Mouse (Mus musculus) bone marrow, adult 2 months (tissue): ENCODE measurements at regions not wholly inside any gene's neighbourhood (a gene's known extent, or its start where the extent isn't known, plus 50 kb on each side); places are given as distances from the start of the nearest gene placed in this dataset.

Experiments
- H3K27ac ChIP-seq: fragments of 200-500 bp; 2 replicates; pipeline ENCODE4 v1.5.1; 2012; ENCODE audit warnings: low read depth, mild to moderate bottlenecking, control low read depth, inconsistent platforms, low read length; ENCODE audit not compliant: control insufficient read depth, poor library complexity, insufficient read depth
- H3K4me1 ChIP-seq: fragments of 200-500 bp; 2 replicates; pipeline ENCODE4 v1.6.1; 2011; ENCODE audit warnings: low read length; ENCODE audit not compliant: control insufficient read depth, insufficient read depth
- H3K4me3 ChIP-seq: fragments of 200-500 bp; replicated peaks from 2 replicates; pipeline ENCODE3; 2011; ENCODE audit warnings: mild to moderate bottlenecking, low read depth, low read length, control low read depth; ENCODE audit not compliant: control insufficient read depth
- CTCF ChIP-seq: fragments of 200-500 bp; IDR thresholded peaks from 2 replicates; pipeline ENCODE4 v1.5.1; 2011; ENCODE audit warnings: low read length, control low read depth; ENCODE audit not compliant: control insufficient read depth, insufficient read depth
- POLR2A ChIP-seq: fragments of 200-500 bp; IDR thresholded peaks from 2 replicates; pipeline ENCODE4 v1.6.1; 2011; ENCODE audit warnings: low read depth, mild to moderate bottlenecking, control low read depth, low read length, borderline replicate concordance; ENCODE audit not compliant: control insufficient read depth
- whole genome bisulfite sequencing: fragments of 180-500 bp; shearing (Covaris S2); methylation state at CpG from one replicate; pipeline ENCODE4 v1.1.7; 2018; 5-methylcytosine and 5-hydroxymethylcytosine counted together

- H3K27ac ChIP-seq = no peak overlapping the region
- H3K4me3 ChIP-seq = no peak overlapping the region
- 62% methylated on average over 4 of the region's 4 CpGs for WGBS
- TF ChIP-seq CTCF (no peak), POLR2A (no peak)
- H3K4me1 ChIP-seq = no peaks in the 10 kb centered on the region
These were observed 199.7 kb upstream of the Klf4 start for GRCm38 (mm10) chr4:55732006-55732405.

GRCm38 (mm10) chr4:55730266-55730665, 198.0 kb upstream of the Klf4 start:
- H3K27ac ChIP-seq = no peak overlapping the region
- TF ChIP-seq POLR2A = no peak
- no peak for TF ChIP-seq CTCF
- WGBS = 31% methylated on average over 4 of the region's 4 CpGs

GRCm38 (mm10) chr4:55727178-55727577, 194.9 kb upstream of the Klf4 start:
- WGBS = 66% methylated on average over 2 of the region's 2 CpGs
- Histone ChIP-seq H3K4me1 (no peaks in the 10 kb centered on the region), H3K27ac (no peak overlapping the region), H3K4me3 (no peak overlapping the region)
- TF ChIP-seq POLR2A (no peak), CTCF (no peak)

More at GRCm38 (mm10) chr4:55730266-55730665, 198.0 kb upstream of the Klf4 start:
- Histone ChIP-seq H3K4me3 (no peak overlapping the region), H3K4me1 (no peaks in the 10 kb centered on the region)

GRCm38 (mm10) chr4:55726081-55726480, 193.8 kb upstream of the Klf4 start:
- H3K4me1 ChIP-seq = no peaks in the 10 kb centered on the region
- 83% methylated on average over 19 of the region's 19 CpGs for WGBS

GRCm38 (mm10) chr4:55724286-55724685, 192.0 kb upstream of the Klf4 start:
- H3K4me1 ChIP-seq = no peaks in the 10 kb centered on the region
- no peak overlapping the region for H3K27ac ChIP-seq
- no peak overlapping the region for H3K4me3 ChIP-seq
- no peak for TF ChIP-seq CTCF
- no peak for TF ChIP-seq POLR2A
- WGBS = 67% methylated on average over 1 of the region's 1 CpGs

More at GRCm38 (mm10) chr4:55726081-55726480, 193.8 kb upstream of the Klf4 start:
- Histone ChIP-seq H3K27ac (no peak overlapping the region), H3K4me3 (no peak overlapping the region)
- TF ChIP-seq CTCF = no peak
- TF ChIP-seq POLR2A = no peak

GRCm38 (mm10) chr4:55723124-55723523, 190.9 kb upstream of the Klf4 start:
- TF ChIP-seq POLR2A (no peak), CTCF (no peak)
- Histone ChIP-seq H3K4me1 (no peaks in the 10 kb centered on the region), H3K4me3 (no peak overlapping the region), H3K27ac (no peak overlapping the region)
- WGBS = 76% methylated on average over 1 of the region's 1 CpGs

GRCm38 (mm10) chr4:55722388-55722787, 190.1 kb upstream of the Klf4 start:
- no peak overlapping the region for H3K4me3 ChIP-seq
- TF ChIP-seq POLR2A (no peak), CTCF (no peak)
- H3K27ac ChIP-seq = no peak overlapping the region
- WGBS = 53% methylated on average over 8 of the region's 8 CpGs
- H3K4me1 ChIP-seq = no peaks in the 10 kb centered on the region

- 83% methylated on average over 2 of the region's 2 CpGs for WGBS
- H3K4me1 ChIP-seq = no peaks in the 10 kb centered on the region
- TF ChIP-seq POLR2A (no peak), CTCF (no peak)
- no peak overlapping the region for H3K4me3 ChIP-seq
- no peak overlapping the region for H3K27ac ChIP-seq
These were observed 189.6 kb upstream of the Klf4 start for GRCm38 (mm10) chr4:55721834-55722233.

GRCm38 (mm10) chr4:55718438-55718837, 186.2 kb upstream of the Klf4 start:
- WGBS = 72% methylated on average over 4 of the region's 4 CpGs
- Histone ChIP-seq H3K4me3 (no peak overlapping the region), H3K4me1 (no peaks in the 10 kb centered on the region), H3K27ac (no peak overlapping the region)
- no peak for TF ChIP-seq POLR2A
- TF ChIP-seq CTCF = no peak
